ENCODE assay signal across 29 mouse cellular contexts in genomic region chr17:5483456-5483855, GRCm38 (mm10). TPM values are rescaled to one million over a fixed set of nuclear protein-coding genes. Genes with fewer than 3 reads are reported as not detected.
DNase-seq lines count a peak whose midpoint lies in the region; ATAC-seq and TF ChIP-seq lines count a peak whose summit lies in the region.
"Had no signal": no experiment of that assay in that cellular context is flagged by ENCODE, and none has a peak within 500 bp of the region (broad histone marks: within the 10 kb centered on the region; RNA-seq: fewer than 3 reads in every experiment).

No protein-coding gene starts in this region.

- no peaks in the 10 kb centered on the region for H3K9me3 ChIP-seq in heart, embryonic 10.5 days
- peaks cover 13% of the 10 kb centered on the region for H3K9me3 ChIP-seq in CH12.LX (replicated peaks; ENCODE audit: low read length)
- no peaks in the 10 kb centered on the region for H3K9me3 ChIP-seq in midbrain, embryonic 11.5 days (ENCODE audit: control insufficient read depth, low read length)
- H3K9me3 ChIP-seq: embryonic facial prominence, embryonic 12.5 days; embryonic facial prominence, embryonic 15.5 days; forebrain, embryonic 12.5 days; forebrain, embryonic 15.5 days; heart, embryonic 12.5 days; heart, embryonic 15.5 days; hindbrain, embryonic 10.5 days; hindbrain, embryonic 13.5 days had no signal

- in situ Hi-C loops in CH12.LX (cut with MboI; ENCODE audit: low pct_ligation_motif_present, low pct_unique_long_range_greater_than_20kb, low sequenced_read_pairs), result no loop called here

- dilution Hi-C loops in CH12.LX (cut with MboI; ENCODE audit: extremely low pct_ligation_motif_present, extremely low pct_unique_long_range_greater_than_20kb, low sequenced_read_pairs), result no loop called here

- no peaks in the 10 kb centered on the region for H3K36me3 ChIP-seq in heart, embryonic 10.5 days
- H3K36me3 ChIP-seq in CH12.LX (replicated peaks in 1 of 2; ENCODE audit: control insufficient read depth in 1 of 2, insufficient read depth in 1 of 2, low read length in 1 of 2), result no peaks in the 10 kb centered on the region
- no peaks in the 10 kb centered on the region for H3K36me3 ChIP-seq in midbrain, embryonic 11.5 days (ENCODE audit: control insufficient read depth, insufficient read depth, low read length)
- H3K36me3 ChIP-seq: embryonic facial prominence, embryonic 12.5 days; embryonic facial prominence, embryonic 15.5 days; forebrain, embryonic 12.5 days; forebrain, embryonic 15.5 days; G1E; heart, embryonic 12.5 days; heart, embryonic 15.5 days; hindbrain, embryonic 10.5 days; hindbrain, embryonic 13.5 days had no signal

- peak; percentile 30 for DNase-seq in heart, embryonic 10.5 days (ENCODE audit: low spot score)
- DNase-seq in heart, adult 8-10 months (ENCODE audit: low spot score), result no peak
- DNase-seq in A20 (ENCODE audit: low read depth, low spot score) (peak; percentile 83), CH12.LX (ENCODE audit: extremely low read depth) (peak; percentile 54)
- DNase-seq in gastrocnemius, postnatal 10 days, result no peak
- no peak for DNase-seq in midbrain, embryonic 11.5 days (ENCODE audit: low spot score, missing footprints)
- no peak for DNase-seq in layer of hippocampus, postnatal 36 days
- DNase-seq: adrenal gland, postnatal 10 days; adrenal gland, postnatal 36 days; cerebellum, adult 2 months; cerebellum, adult 9-11 months; cerebellum, postnatal 25 days; gastrocnemius, postnatal 36 days; heart, adult 18-20 months; heart, postnatal 10 days; heart, postnatal 36 days; kidney, adult 11 months had no signal

- no peak for TF ChIP-seq RAD21 in CH12.LX (IDR thresholded peaks at IDR 0.05; ENCODE audit: low read depth, low read length)

- peaks cover 23% of the 10 kb centered on the region; the same call in 1 of the 2 replicates for H3K27me3 ChIP-seq in heart, embryonic 10.5 days (ENCODE audit: insufficient read depth, poor library complexity, severe bottlenecking)
- H3K27me3 ChIP-seq in CH12.LX (replicated peaks), result peaks cover 11% of the 10 kb centered on the region
- H3K27me3 ChIP-seq in midbrain, embryonic 11.5 days (ENCODE audit: control insufficient read depth, insufficient read depth, low read length), result no peaks in the 10 kb centered on the region
- H3K27me3 ChIP-seq: embryonic facial prominence, embryonic 12.5 days; embryonic facial prominence, embryonic 15.5 days; forebrain, embryonic 15.5 days; Patski had no signal

- H3K9ac ChIP-seq in CH12.LX (ENCODE audit: insufficient read depth, low read depth), result no peak overlapping the region
- H3K9ac ChIP-seq in midbrain, embryonic 11.5 days (ENCODE audit: low read length), result no peak overlapping the region
- H3K9ac ChIP-seq: embryonic facial prominence, embryonic 12.5 days; embryonic facial prominence, embryonic 15.5 days; forebrain, embryonic 12.5 days; forebrain, embryonic 15.5 days; heart, embryonic 12.5 days; heart, embryonic 15.5 days; hindbrain, embryonic 13.5 days had no signal

- 0 out of 2 replicates have a peak, but pooled peaks have one; percentile 23 for ATAC-seq in neutrophil, adult 5-6 weeks (ENCODE audit: extremely low read depth, insufficient number of reproducible peaks, low FRiP score, poor library complexity, severe bottlenecking)
- ATAC-seq in midbrain, embryonic 11.5 days (ENCODE audit: low FRiP score), result no peak
- ATAC-seq: forebrain, embryonic 15.5 days; hindbrain, embryonic 16.5 days; Patski had no signal

- 55% methylated on average over 4 of the region's 4 CpGs for WGBS in heart, embryonic 10.5 days
- WGBS in midbrain, embryonic 11.5 days, result 75% methylated on average over 4 of the region's 4 CpGs

- H3K27ac ChIP-seq in heart, embryonic 10.5 days, result no peak overlapping the region
- no peak overlapping the region for H3K27ac ChIP-seq in CH12.LX (ENCODE audit: insufficient read depth, low read depth)
- no peak overlapping the region for H3K27ac ChIP-seq in midbrain, embryonic 11.5 days (ENCODE audit: low read depth, low read length)
- H3K27ac ChIP-seq: embryonic facial prominence, embryonic 12.5 days; embryonic facial prominence, embryonic 15.5 days; forebrain, embryonic 12.5 days; forebrain, embryonic 15.5 days; heart, embryonic 15.5 days; hindbrain, embryonic 10.5 days; hindbrain, embryonic 13.5 days had no signal

- H3K4me3 ChIP-seq in heart, embryonic 10.5 days, result no peak overlapping the region
- no peak overlapping the region for H3K4me3 ChIP-seq in CH12.LX (replicated peaks in 1 of 3; ENCODE audit: low read depth in 2 of 3, low read length in 2 of 3, poor library complexity in 1 of 3)
- no peak overlapping the region for H3K4me3 ChIP-seq in midbrain, embryonic 11.5 days (ENCODE audit: low read depth, low read length)
- H3K4me3 ChIP-seq: embryonic facial prominence, embryonic 12.5 days; embryonic facial prominence, embryonic 15.5 days; forebrain, embryonic 12.5 days; forebrain, embryonic 15.5 days; heart, embryonic 12.5 days; heart, embryonic 15.5 days; hindbrain, embryonic 10.5 days; hindbrain, embryonic 13.5 days had no signal

- no peaks in the 10 kb centered on the region for H3K4me1 ChIP-seq in heart, embryonic 10.5 days
- peaks cover 0 to 21% of the 10 kb centered on the region in 2 experiments; a peak in 2 of 4 replicates for H3K4me1 ChIP-seq in CH12.LX (ENCODE audit: control insufficient read depth in 1 of 2, insufficient read depth in 2 of 2)
- H3K4me1 ChIP-seq in midbrain, embryonic 11.5 days (ENCODE audit: control insufficient read depth, insufficient read depth, low read length), result no peaks in the 10 kb centered on the region
- H3K4me1 ChIP-seq: embryonic facial prominence, embryonic 12.5 days; embryonic facial prominence, embryonic 15.5 days; forebrain, embryonic 12.5 days; forebrain, embryonic 15.5 days; heart, embryonic 12.5 days; heart, embryonic 15.5 days; hindbrain, embryonic 10.5 days; hindbrain, embryonic 13.5 days had no signal

- no peak for TF ChIP-seq CTCF in CH12.LX (conservative IDR thresholded peaks at IDR 0.05 in 1 of 2, IDR thresholded peaks at IDR 0.05 in 1 of 2; ENCODE audit: low read depth in 2 of 2, low read length in 2 of 2)

- no peaks in the 10 kb centered on the region for H3K79me2 ChIP-seq in CH12.LX (replicated peaks; ENCODE audit: control insufficient read depth, extremely low read depth, insufficient read depth, poor library complexity, severe bottlenecking)

- no peak for TF ChIP-seq POLR2A in CH12.LX (IDR thresholded peaks at IDR 0.05; ENCODE audit: low read depth, low read length)

- TF ChIP-seq EP300 in CH12.LX (IDR thresholded peaks at IDR 0.05; ENCODE audit: low read length), result peak; percentile 79

- H3K4me2 ChIP-seq in CH12.LX (ENCODE audit: insufficient read depth, low read depth, poor library complexity, severe bottlenecking), result peak overlapping the region; percentile 16; the same call in 1 of the 2 replicates
- H3K4me2 ChIP-seq in midbrain, embryonic 11.5 days, result no peak overlapping the region
- H3K4me2 ChIP-seq: embryonic facial prominence, embryonic 12.5 days; embryonic facial prominence, embryonic 15.5 days; forebrain, embryonic 12.5 days; forebrain, embryonic 15.5 days; heart, embryonic 12.5 days; heart, embryonic 15.5 days; hindbrain, embryonic 13.5 days had no signal

TF ChIP-seq in CH12.LX, 34 proteins besides CTCF, POLR2A, EP300 and RAD21:
- TF ChIP-seq RCOR1 (conservative IDR thresholded peaks at IDR 0.05; ENCODE audit: low read depth, low read length) (0 out of 2 replicates have a peak, but pooled peaks have one; percentile 46), JUND (conservative IDR thresholded peaks at IDR 0.05; ENCODE audit: low read depth, low read length) (no peak), BHLHE40 (IDR thresholded peaks at IDR 0.05; ENCODE audit: low read depth, low read length) (0 out of 2 replicates have a peak, but pooled peaks have one; percentile 17), TCF12 (IDR thresholded peaks at IDR 0.05; ENCODE audit: low read depth, low read length) (peak; percentile 61; the same call in 1 of the 2 replicates), NELFE (IDR thresholded peaks at IDR 0.05; ENCODE audit: low read depth, low read length) (no peak), MEF2A (IDR thresholded peaks at IDR 0.05; ENCODE audit: borderline replicate concordance, low read depth, low read length) (0 out of 2 replicates have a peak, but pooled peaks have one; percentile 17), MAZ (IDR thresholded peaks at IDR 0.05; ENCODE audit: low read depth, low read length) (no peak), USF1 (IDR thresholded peaks at IDR 0.05; ENCODE audit: low read depth, low read length) (no peak), ELF1 (IDR thresholded peaks at IDR 0.05; ENCODE audit: low read depth, low read length) (no peak), MAFK (IDR thresholded peaks at IDR 0.05; ENCODE audit: insufficient replicate concordance, low read length) (0 out of 2 replicates have a peak, but pooled peaks have one; percentile 5), IRF4 (IDR thresholded peaks at IDR 0.05; ENCODE audit: low read depth, low read length) (peak; percentile 77; the same call in 1 of the 2 replicates), ETS1 (conservative IDR thresholded peaks at IDR 0.05; ENCODE audit: low read depth, low read length) (peak; percentile 55)

RNA-seq across cellular contexts. Expression of gene Zdhhc14, which starts 8.9 kb away (rescaled TPM):
- 1.2 and 1.6 TPM in 2 replicates for polyA plus RNA-seq in heart, embryonic 10.5 days (2016; fragmentation: Nextera tagmentation; extraction: Ambion mirVana)
- total RNA-seq in heart, adult 8-10 months (2022), result 1 to 10 TPM; 4.4 to 5.6 (median 5.0) TPM
- total RNA-seq in CH12.LX (2012; rRNA removed) (0.29 and 0.34 TPM in 2 replicates), CH12.LX (2014; rRNA removed) (0.35 and 0.39 TPM in 2 replicates)
- polyA plus RNA-seq in CH12.LX (2012; ENCODE audit: insufficient read length, low read depth), result 0.95 and 1.3 TPM in 2 replicates
- 5.4 and 7.1 TPM in 2 replicates for total RNA-seq in neutrophil, adult 5-6 weeks (2017)
- total RNA-seq in gastrocnemius, postnatal 10 days (2021), result 1 to 10 TPM; 2.8 to 4.0 TPM
- polyA plus RNA-seq in midbrain, embryonic 11.5 days (2014; fragmentation: Nextera tagmentation; extraction: Ambion mirVana), result 2.0 TPM in 2 replicates
- 10 to 100 TPM; 48.7 to 51.8 TPM for total RNA-seq in layer of hippocampus, postnatal 36 days (2021)

RNA-seq across cellular contexts. Expression of gene Tmem242, which starts 43.4 kb away (rescaled TPM):
- 89.6 and 117 TPM in 2 replicates for polyA plus RNA-seq in heart, embryonic 10.5 days (2016; fragmentation: Nextera tagmentation; extraction: Ambion mirVana)
- 100 to 1,000 TPM; 163 to 170 (median 167) TPM for total RNA-seq in heart, adult 8-10 months (2022)
- total RNA-seq in CH12.LX (2012; rRNA removed) (68.9 and 76.2 TPM in 2 replicates), CH12.LX (2014; rRNA removed) (83.1 and 99.1 TPM in 2 replicates)
- polyA plus RNA-seq in CH12.LX (2012; ENCODE audit: insufficient read length, low read depth), result 80.4 and 82.1 TPM in 2 replicates
- total RNA-seq in neutrophil, adult 5-6 weeks (2017), result 13.5 and 18.2 TPM in 2 replicates
- total RNA-seq in gastrocnemius, postnatal 10 days (2021), result 100 to 1,000 TPM; 117 to 134 TPM
- 129 and 144 TPM in 2 replicates for polyA plus RNA-seq in midbrain, embryonic 11.5 days (2014; fragmentation: Nextera tagmentation; extraction: Ambion mirVana)
- 10 to 100 TPM; 74.5 to 85.0 TPM for total RNA-seq in layer of hippocampus, postnatal 36 days (2021)

Comparison
In these comparisons a context has a peak if more than half of its experiments do, and no peak if none do; other contexts are left out.
1. DNase-seq: peak in heart, embryonic 10.5 days (single experiment), A20 (single experiment) and CH12.LX (single experiment); none in heart, adult 8-10 months (single experiment), gastrocnemius, postnatal 10 days (single experiment), midbrain, embryonic 11.5 days (single experiment) and layer of hippocampus, postnatal 36 days (0 of 2).